Mouse (Mus musculus) left cerebral cortex, adult 18-20 months (tissue): ENCODE results near the gene Tbc1d10b. TPM values are rescaled to one million over a fixed set of nuclear protein-coding genes. Genes with fewer than 3 reads are reported as not detected.
A peak's percentile ranks its signal among the peaks of the same experiment; 100 is the strongest.
"Not testable (repeated sequence)": the region's sequence is repeated elsewhere in the genome, so short reads cannot be mapped to it uniquely, and the experiment has no call there.

ENCODE experiments used
- DNase-seq, 2 experiments: peaks; one replicate each; pipeline ENCODE4 v3.0.0; 2021 to 2022; ENCODE audit warnings: low spot score in 2 of 2, mixed read lengths in 1 of 2
- total RNA-seq, 2 experiments: library from RNA; stranded (reverse); gene quantifications; 2 replicates each; pipeline ENCODE4 v1.2.3; 2021

The Tbc1d10b gene
- total RNA-seq, 2 experiments from 2014 or later: 90.8 to 94.1 TPM

- peak in 1 of 2 experiments; percentile 30 for DNase-seq
These were observed 634 bp downstream of the Tbc1d10b start for GRCm38 (mm10) chr7:127207374-127208294.

- no peak for DNase-seq
These were observed 1.7 kb downstream of the Tbc1d10b start for GRCm38 (mm10) chr7:127206606-127207005.

- DNase-seq: no peak
These were observed 11.8 kb downstream of the Tbc1d10b start for GRCm38 (mm10) chr7:127196484-127196883.

GRCm38 (mm10) chr7:127195544-127196295 lies 12.5 kb downstream of the Tbc1d10b start, which contains the start of gene Cd2bp2:
Gene Cd2bp2, minus strand, starts transcription at chr7:127196050.
- DNase-seq: peak; percentile 95

- no peak for DNase-seq
These were observed 13.6 kb downstream of the Tbc1d10b start for GRCm38 (mm10) chr7:127194633-127195029.

GRCm38 (mm10) chr7:127194011-127194632 lies 14.1 kb downstream of the Tbc1d10b start:
- DNase-seq: no peak

GRCm38 (mm10) chr7:127192989-127193388 lies 15.3 kb downstream of the Tbc1d10b start:
- DNase-seq: no peak

GRCm38 (mm10) chr7:127190672-127191071 lies 17.6 kb downstream of the Tbc1d10b start:
- DNase-seq: no peak

GRCm38 (mm10) chr7:127188305-127189276 lies 19.7 kb downstream of the Tbc1d10b start:
- no peak for DNase-seq

GRCm38 (mm10) chr7:127187351-127187750 lies 20.9 kb downstream of the Tbc1d10b start:
- DNase-seq: no peak

GRCm38 (mm10) chr7:127185601-127186000 lies 22.7 kb downstream of the Tbc1d10b start:
- DNase-seq: no peak

GRCm38 (mm10) chr7:127184720-127185119 lies 23.5 kb downstream of the Tbc1d10b start:
- no peak for DNase-seq

- DNase-seq: no peak
These were observed 24.4 kb downstream of the Tbc1d10b start for GRCm38 (mm10) chr7:127183828-127184227.

GRCm38 (mm10) chr7:127183345-127183744 lies 24.9 kb downstream of the Tbc1d10b start:
- no peak for DNase-seq

GRCm38 (mm10) chr7:127181724-127182123 lies 26.5 kb downstream of the Tbc1d10b start:
- not testable (repeated sequence) for DNase-seq

GRCm38 (mm10) chr7:127180783-127181182 lies 27.5 kb downstream of the Tbc1d10b start:
- DNase-seq: no peak

- no peak for DNase-seq
These were observed 31.3 kb downstream of the Tbc1d10b start for GRCm38 (mm10) chr7:127176937-127177336.

- no peak for DNase-seq
These were observed 41.8 kb downstream of the Tbc1d10b start for GRCm38 (mm10) chr7:127166501-127166900.

GRCm38 (mm10) chr7:127165607-127166493 lies 42.4 kb downstream of the Tbc1d10b start:
- DNase-seq: no peak
